Mouse (Mus musculus) heart, embryonic 15.5 days (tissue): ENCODE measurements around the gene Zbp1. TPM values are rescaled to one million over a fixed set of nuclear protein-coding genes. Genes with fewer than 3 reads are reported as not detected.
A peak's percentile ranks its signal among the peaks of the same experiment; 100 is the strongest.

ENCODE experiments used
- ATAC-seq: fragments of 200-750 bp; cut with Nextera tagmentation; replicated peaks from 2 replicates; pipeline ENCODE4 v1.8.0; 2017; ENCODE audit warnings: low read depth, moderate TSS enrichment; ENCODE audit not compliant: insufficient number of reproducible peaks, insufficient read depth, low FRiP score
- H3K27ac ChIP-seq: fragments of 300-500 bp; sonication (generic); 2 replicates; pipeline ENCODE4 v1.5.1; 2015; ENCODE audit warnings: mild to moderate bottlenecking, inconsistent platforms
- H3K27me3 ChIP-seq: fragments of 300-500 bp; sonication (generic); 2 replicates; pipeline ENCODE4 v1.6.1; 2015; ENCODE audit warnings: inconsistent platforms
- H3K36me3 ChIP-seq: fragments of 300-500 bp; sonication (generic); 2 replicates; pipeline ENCODE4 v1.6.1; 2015; ENCODE audit warnings: mild to moderate bottlenecking, inconsistent platforms
- H3K4me1 ChIP-seq: fragments of 300-500 bp; sonication (generic); replicated peaks from 2 replicates; pipeline ENCODE4 v1.6.1; 2015; ENCODE audit warnings: inconsistent platforms
- H3K4me2 ChIP-seq: fragments of 300-500 bp; sonication (generic); 2 replicates; pipeline ENCODE4 v1.6.1; 2015; ENCODE audit warnings: inconsistent platforms, mild to moderate bottlenecking, moderate library complexity
- H3K4me3 ChIP-seq: fragments of 300-500 bp; sonication (generic); 2 replicates; pipeline ENCODE4 v1.5.1; 2015; ENCODE audit warnings: mild to moderate bottlenecking, inconsistent platforms
- H3K9ac ChIP-seq: fragments of 300-500 bp; sonication (generic); 2 replicates; pipeline ENCODE4 v1.6.1; 2015; ENCODE audit warnings: mild to moderate bottlenecking, inconsistent platforms
- H3K9me3 ChIP-seq: fragments of 300-500 bp; sonication (generic); replicated peaks from 2 replicates; pipeline ENCODE4 v1.6.1; 2016; ENCODE audit warnings: inconsistent platforms
- WGBS: fragments of 180-500 bp; shearing (Covaris S2); methylation state at CpG from one replicate; pipeline ENCODE4 v1.1.7; 2015; ENCODE audit warnings: mixed read lengths; 5-methylcytosine and 5-hydroxymethylcytosine counted together
- polyA plus RNA-seq: library from polyadenylated mRNA; unstranded; fragments of >200 nt; fragmentation: Nextera tagmentation; extraction: Ambion mirVana; gene quantifications from 2 replicates; pipeline ENCODE4 v1.2.1, GENCODE M21; 2015

Zbp1 gene
- polyA plus RNA-seq: 0.68 and 2.3 TPM in 2 replicates

DNA sequence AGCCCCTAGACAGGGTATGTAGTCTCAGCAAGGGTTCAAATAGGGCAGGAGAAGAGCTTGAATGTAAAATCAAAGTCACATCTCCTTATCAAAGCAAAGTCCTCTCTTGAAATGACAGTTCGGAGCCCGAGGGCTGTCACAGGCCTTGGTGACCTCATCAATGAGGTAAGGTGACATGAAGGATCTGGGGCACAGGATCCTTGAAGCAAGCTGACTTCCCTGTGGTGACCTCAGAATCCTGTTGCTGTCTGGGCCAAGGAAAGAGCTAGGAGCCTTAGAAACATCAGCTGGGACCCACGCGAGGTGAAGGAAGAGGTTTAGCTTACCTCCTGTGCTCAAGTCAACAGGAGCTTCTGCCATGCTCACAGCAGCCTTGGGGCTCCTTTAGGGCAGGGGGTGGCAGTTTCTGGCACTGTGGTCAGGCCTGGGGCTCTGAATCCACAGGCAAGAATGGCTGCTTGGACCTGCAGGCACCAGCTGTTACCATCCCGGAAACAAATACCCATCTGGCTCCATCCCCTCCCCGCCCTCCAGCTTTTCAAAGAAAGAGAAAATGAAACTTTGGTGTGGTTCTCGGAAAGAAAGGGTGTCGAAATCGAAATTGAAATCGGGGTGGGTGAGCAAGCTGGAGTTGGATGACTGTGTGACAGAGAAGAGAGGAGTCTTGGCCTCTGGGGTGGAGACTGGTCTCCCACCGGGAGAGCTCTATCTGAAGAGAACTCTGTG is at the start of gene Zbp1:
Zbp1 (minus strand) TSS at position 508 of the 726 bp plus-strand sequence.
- no peak within 1 kb of the TSS for H3K9ac ChIP-seq
- no peak within 1 kb of the TSS for H3K4me3 ChIP-seq
- H3K9me3 ChIP-seq: no peaks in the 10 kb centered on the region
- H3K36me3 ChIP-seq: no peaks in the 10 kb centered on the region
- H3K4me1 ChIP-seq: peaks cover 7% of the 10 kb centered on the region; the same call in 1 of the 2 replicates
- peak within 1 kb of the TSS; percentile 18; the same call in 1 of the 2 replicates for H3K27ac ChIP-seq
- 0 out of 2 replicates have a peak, but pooled peaks cover 4% of the 10 kb centered on the region for H3K27me3 ChIP-seq
- no peak for ATAC-seq
- WGBS: 58% methylated on average over 11 of the region's 11 CpGs
- H3K4me2 ChIP-seq: no peak within 1 kb of the TSS

DNA sequence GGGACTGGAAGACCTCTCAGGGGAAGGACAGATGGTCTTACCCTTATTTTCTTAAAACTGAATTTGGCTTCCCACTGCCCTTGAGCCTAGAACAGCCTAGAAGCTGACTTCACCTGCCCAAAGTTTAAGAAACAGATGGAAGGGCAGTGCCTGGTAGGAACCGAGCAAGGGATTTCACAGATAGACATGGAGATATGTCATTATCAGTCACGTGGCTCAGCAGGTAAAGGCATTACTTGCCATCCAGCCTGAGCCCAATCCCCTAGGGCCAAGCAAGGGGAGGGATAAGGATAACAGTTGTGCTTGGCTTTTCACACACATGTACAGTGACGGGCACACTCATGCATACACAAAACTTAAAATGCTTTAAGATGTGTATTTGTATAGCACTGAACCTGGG is 48.8 kb upstream of the Zbp1 start:
- Histone ChIP-seq H3K4me3 (no peak overlapping the region), H3K9ac (no peak overlapping the region), H3K4me2 (no peak overlapping the region), H3K4me1 (peaks cover 89% of the 10 kb centered on the region), H3K27ac (no peak overlapping the region), H3K36me3 (no peaks in the 10 kb centered on the region), H3K27me3 (no peaks in the 10 kb centered on the region), H3K9me3 (no peaks in the 10 kb centered on the region)
- ATAC-seq: no peak
- WGBS: 75% methylated on average over 3 of the region's 3 CpGs

DNA sequence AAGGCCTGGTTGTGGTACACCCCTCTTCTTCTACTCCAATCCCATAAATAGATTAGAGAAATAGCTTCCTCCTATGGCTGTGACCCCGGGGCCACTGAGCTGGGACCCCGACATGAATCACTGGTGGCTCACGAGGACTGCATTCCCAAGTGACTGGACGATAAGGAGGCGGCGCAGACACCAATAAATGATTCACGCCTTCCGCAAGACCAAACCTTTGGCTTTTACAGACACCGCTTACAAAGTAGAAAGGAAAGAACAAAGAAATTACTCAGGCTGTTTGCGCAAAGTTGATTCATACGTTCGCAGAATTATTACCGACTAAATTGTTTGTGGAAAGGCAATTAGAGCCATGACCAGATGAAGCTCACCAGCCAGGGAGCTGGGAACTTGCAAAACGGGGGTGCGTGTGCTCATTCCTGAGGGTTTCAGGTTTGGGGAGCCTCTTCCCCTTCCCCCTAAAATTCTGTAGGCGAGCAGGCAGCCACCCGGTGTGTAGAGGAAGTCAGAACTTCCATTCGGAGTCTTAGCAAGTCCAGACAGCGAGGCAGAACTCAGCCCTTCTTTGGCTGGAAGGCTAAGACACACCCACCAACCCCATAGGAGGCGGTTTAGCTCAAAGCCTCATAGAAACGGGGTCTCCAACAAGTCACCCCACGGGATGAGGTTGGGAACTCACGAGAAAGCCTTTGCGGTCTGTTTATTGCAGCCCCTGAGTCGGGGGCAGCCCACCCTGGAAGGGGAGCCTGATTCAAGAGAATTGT is 47.8 kb upstream of the Zbp1 start:
- Histone ChIP-seq H3K4me2 (no peak overlapping the region), H3K9ac (no peak overlapping the region), H3K27ac (no peak overlapping the region), H3K4me1 (peaks cover 89% of the 10 kb centered on the region), H3K4me3 (no peak overlapping the region), H3K36me3 (no peaks in the 10 kb centered on the region), H3K9me3 (no peaks in the 10 kb centered on the region), H3K27me3 (no peaks in the 10 kb centered on the region)
- WGBS: 69% methylated on average over 25 of the region's 25 CpGs
- ATAC-seq: no peak

DNA sequence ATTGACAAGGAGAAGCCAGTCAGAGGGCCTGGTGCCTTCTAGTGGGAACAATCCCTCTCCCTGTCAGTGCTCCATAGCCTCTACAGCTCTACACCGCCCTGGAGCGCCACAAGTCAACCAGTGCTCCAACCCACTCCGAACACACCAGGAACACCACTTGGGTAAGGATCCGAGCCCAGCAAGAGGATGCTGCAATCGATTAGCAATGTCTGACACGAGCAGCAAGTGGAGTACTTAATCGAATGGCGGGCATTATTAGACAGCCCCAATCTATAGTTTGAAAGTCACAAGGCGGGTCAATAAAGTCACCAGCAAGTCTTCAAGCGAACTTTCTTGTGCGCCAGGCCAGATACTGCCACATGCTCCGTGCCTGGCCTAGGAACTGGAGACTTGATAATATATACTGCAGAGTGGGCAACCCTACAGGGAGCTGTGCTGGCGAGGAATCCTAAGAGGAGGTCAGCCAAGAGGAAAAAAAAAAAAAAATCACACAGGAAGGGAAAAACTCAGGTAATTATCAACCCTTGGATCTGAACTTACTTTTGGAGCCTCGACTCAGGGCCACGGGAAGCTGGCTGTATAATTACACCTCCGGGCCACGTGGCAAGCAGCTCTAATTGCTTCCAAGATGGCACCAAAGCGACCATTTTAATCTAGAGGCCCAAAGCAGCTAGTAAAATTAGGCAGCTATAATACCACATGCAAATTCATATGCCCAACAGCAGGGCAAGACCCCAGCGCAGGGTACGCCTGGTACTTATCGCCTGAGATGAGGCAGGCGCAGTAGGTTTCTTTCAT is 46.9 kb upstream of the Zbp1 start:
- H3K9ac ChIP-seq: no peak overlapping the region
- no peak overlapping the region for H3K27ac ChIP-seq
- WGBS: 91% methylated on average over 22 of the region's 22 CpGs
- H3K4me2 ChIP-seq: no peak overlapping the region
- ATAC-seq: no peak
- H3K4me3 ChIP-seq: no peak overlapping the region
- no peaks in the 10 kb centered on the region for H3K9me3 ChIP-seq
- H3K27me3 ChIP-seq: no peaks in the 10 kb centered on the region
- no peaks in the 10 kb centered on the region for H3K36me3 ChIP-seq
- H3K4me1 ChIP-seq: peaks cover 90% of the 10 kb centered on the region

DNA sequence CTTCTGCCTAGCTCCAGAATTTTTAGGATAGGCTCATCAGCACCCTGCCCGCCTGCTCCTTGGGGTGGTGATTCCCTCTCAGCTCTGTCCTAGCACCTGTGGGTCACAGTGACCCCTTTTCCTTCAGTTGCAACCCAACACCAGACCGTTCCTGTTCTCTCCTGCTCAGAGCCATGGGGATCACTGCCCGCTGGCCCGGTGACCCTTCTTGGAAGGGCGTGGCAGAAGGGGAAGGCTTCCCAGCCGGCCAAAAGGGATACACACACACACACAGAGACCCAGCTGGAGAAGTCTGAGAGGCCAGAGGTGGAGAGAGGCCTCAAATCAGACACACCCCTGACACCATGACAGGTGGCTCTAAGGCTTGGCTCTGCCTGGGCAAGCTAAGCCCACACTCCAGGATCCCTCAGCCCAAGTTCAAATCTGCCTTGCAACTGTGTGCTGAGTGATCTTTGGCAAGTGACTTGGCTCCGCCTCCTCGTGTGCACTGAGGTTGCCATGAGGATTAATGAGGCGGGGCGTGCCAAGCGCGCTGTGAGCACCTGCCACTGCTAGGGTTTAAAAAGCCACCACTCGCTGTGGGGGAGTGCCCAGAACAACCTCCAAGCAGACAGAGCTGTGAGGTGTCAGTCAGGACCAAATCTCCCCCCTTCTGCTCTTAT is 45.9 kb upstream of the Zbp1 start:
- WGBS: 34% methylated on average over 13 of the region's 13 CpGs

DNA sequence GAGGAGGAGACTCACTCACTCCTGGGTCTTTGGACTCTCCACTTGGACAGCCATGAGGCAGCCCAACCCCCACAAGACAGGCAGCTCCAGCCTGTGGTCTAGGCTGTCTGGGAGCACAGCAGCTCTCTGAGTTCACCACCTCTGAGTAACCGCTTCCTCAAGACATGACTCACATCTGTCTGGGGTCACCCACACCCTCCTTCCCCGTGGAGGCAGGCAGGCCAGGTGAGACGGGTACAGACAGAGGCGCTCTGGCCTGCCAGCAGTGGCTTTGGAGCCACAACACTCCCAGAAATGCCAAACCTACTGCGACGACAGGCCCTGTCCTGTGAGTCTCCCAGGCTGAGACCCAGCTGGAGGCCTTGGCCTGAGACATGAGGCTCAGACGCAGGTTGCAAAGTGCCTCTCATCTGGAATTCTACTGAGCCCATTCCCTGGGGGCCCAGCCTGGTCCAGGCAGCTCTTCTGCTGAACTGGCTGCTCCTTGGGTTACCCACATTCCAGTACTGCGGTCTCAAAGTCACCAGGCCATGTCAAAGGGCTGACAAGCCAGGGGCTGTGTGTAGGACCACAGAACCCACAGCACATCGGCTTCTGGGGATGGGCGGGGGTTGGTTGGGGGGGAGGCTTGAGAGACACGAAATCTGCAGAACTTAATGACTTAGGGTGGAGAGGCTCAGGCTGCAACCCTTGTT is 45.1 kb upstream of the Zbp1 start:
- Histone ChIP-seq H3K36me3 (no peaks in the 10 kb centered on the region), H3K27ac (peak overlapping the region; percentile 9; the same call in 1 of the 2 replicates), H3K4me2 (peak overlapping the region; percentile 3; the same call in 1 of the 2 replicates), H3K9ac (no peak overlapping the region), H3K4me1 (peaks cover 94% of the 10 kb centered on the region), H3K4me3 (no peak overlapping the region), H3K27me3 (no peaks in the 10 kb centered on the region), H3K9me3 (no peaks in the 10 kb centered on the region)
- no peak for ATAC-seq
- 52% methylated on average over 11 of the region's 11 CpGs for WGBS

More for the DNA sequence above, 45.9 kb upstream of the Zbp1 start:
- H3K4me2 ChIP-seq: no peak overlapping the region
- H3K9me3 ChIP-seq: no peaks in the 10 kb centered on the region
- H3K27me3 ChIP-seq: no peaks in the 10 kb centered on the region
- peaks cover 90% of the 10 kb centered on the region for H3K4me1 ChIP-seq
- ATAC-seq: peak; percentile 11; the same call in 1 of the 2 replicates
- no peak overlapping the region for H3K4me3 ChIP-seq
- H3K9ac ChIP-seq: no peak overlapping the region
- no peak overlapping the region for H3K27ac ChIP-seq
- no peaks in the 10 kb centered on the region for H3K36me3 ChIP-seq

DNA sequence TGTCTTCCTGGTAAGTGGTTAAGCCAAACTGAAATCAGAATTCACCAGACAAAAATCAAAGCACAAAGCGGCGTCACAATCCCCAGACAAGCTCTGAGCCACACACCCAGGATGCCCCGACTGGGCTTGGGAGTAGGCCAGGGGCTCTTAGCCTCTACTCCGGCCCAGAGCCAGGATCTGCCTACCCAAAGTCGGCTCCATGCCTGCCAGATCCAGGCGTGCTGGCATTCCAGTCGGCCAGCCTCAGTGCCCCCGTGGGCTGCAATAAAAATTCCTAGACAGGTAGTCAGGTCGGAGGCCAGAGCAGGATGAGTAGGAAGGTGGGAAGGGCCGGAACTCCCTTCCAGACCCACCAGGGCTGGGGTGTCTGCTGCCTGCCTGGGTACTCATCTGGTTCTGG is 42.8 kb upstream of the Zbp1 start:
- ATAC-seq: no peak
- Histone ChIP-seq H3K4me3 (no peak overlapping the region), H3K27me3 (no peaks in the 10 kb centered on the region), H3K4me1 (peaks cover 94% of the 10 kb centered on the region), H3K4me2 (no peak overlapping the region), H3K9me3 (no peaks in the 10 kb centered on the region), H3K27ac (peak overlapping the region; percentile 43), H3K36me3 (no peaks in the 10 kb centered on the region), H3K9ac (0 out of 2 replicates have a peak overlapping the region, but pooled peaks have one; percentile 4)
- WGBS: 53% methylated on average over 10 of the region's 10 CpGs

DNA sequence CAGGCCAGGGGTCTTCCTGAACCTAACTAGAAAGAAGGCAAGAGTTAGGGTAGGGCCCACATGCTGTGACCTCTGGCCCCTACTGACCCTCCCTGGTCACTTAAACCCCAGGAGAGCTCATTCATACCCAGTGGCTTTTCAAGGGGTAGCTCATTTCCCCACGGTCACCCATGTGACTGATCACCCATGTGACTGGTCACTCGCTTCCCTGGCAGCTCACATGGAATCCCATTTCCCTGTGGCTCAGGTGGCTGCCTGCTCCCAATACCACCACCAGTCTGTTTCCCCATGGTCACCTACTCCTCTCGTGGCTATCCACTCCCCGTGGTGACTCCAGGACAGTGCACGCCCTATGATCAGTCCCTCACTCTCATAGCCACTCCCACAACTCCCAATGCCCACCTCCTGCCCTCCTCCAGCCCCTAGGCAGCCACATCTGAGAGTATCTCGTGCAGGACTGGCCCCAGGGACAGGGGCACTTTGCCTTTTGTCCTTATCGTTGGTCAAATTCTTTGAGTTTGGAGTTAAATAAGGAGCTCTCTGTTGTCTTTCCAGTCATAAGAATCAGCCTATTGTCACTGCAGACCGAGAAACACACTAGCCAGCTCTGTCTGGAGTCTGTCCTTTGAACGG is 39.9 kb upstream of the Zbp1 start:
- H3K36me3 ChIP-seq: no peaks in the 10 kb centered on the region
- no peak for ATAC-seq
- peak overlapping the region; percentile 68 for H3K27ac ChIP-seq
- no peaks in the 10 kb centered on the region for H3K27me3 ChIP-seq
- no peak overlapping the region for H3K4me3 ChIP-seq
- no peak overlapping the region for H3K4me2 ChIP-seq
- H3K9me3 ChIP-seq: no peaks in the 10 kb centered on the region
- H3K4me1 ChIP-seq: peaks cover 95% of the 10 kb centered on the region
- WGBS: 40% methylated on average over 9 of the region's 9 CpGs
- no peak overlapping the region for H3K9ac ChIP-seq

DNA sequence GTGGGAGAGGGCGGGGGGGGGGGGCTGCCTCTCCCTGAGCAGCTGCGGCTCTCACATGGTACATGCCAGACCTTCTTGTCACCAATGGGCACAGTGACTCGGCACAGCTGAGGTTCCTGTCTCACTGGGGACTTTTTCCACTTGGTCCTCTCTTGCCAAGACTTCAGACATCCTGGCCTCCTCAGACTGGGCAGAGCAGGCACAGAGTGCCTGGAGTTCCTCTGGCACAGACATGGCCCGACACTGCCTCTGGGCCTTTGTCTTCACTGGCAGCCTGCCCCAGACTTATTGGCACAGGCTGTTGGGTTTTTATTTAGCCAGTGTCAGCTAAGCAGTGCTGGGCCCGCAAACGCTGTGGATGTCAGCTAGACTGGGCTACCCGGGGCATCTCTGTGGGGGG is 38.9 kb upstream of the Zbp1 start:
- H3K4me2 ChIP-seq: no peak overlapping the region
- no peak overlapping the region for H3K4me3 ChIP-seq
- no peaks in the 10 kb centered on the region for H3K9me3 ChIP-seq
- H3K27ac ChIP-seq: peak overlapping the region; percentile 68
- no peaks in the 10 kb centered on the region for H3K36me3 ChIP-seq
- H3K9ac ChIP-seq: no peak overlapping the region
- 15% methylated on average over 7 of the region's 7 CpGs for WGBS
- no peaks in the 10 kb centered on the region for H3K27me3 ChIP-seq
- ATAC-seq: peak; percentile 63
- peaks cover 99% of the 10 kb centered on the region for H3K4me1 ChIP-seq

DNA sequence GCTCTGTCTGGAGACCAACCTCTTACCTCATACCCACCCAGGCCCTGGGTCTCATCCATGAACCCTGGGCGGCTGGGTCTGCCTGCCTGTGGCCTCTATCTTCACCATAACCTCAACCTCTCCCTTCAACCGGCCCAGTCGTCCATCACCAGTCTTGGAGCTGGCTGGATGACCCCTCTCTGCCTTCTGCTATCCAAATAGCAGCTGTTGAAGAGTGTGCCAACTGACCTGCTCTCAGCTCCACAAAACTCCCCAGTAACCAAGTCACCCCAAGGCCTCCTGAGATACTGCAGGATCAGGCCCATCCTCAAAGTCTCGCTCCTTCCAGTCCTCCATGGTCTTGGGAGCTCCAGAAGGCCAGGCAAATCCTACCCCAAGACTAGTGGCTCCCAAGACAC is 37.8 kb upstream of the Zbp1 start:
- Histone ChIP-seq H3K4me2 (no peak overlapping the region), H3K36me3 (no peaks in the 10 kb centered on the region), H3K9me3 (no peaks in the 10 kb centered on the region), H3K27ac (0 out of 2 replicates have a peak overlapping the region, but pooled peaks have one; percentile 68), H3K4me1 (peaks cover 98% of the 10 kb centered on the region), H3K27me3 (no peaks in the 10 kb centered on the region), H3K9ac (no peak overlapping the region), H3K4me3 (no peak overlapping the region)
- WGBS: 67% methylated on average over 4 of the region's 4 CpGs
- ATAC-seq: no peak
